Mouse (Mus musculus) cerebellum, adult 2 months (tissue): ENCODE measurements around the gene Cdk17.

Experiments
- CTCF ChIP-seq: fragments of 200-500 bp; IDR thresholded peaks from 2 replicates; pipeline ENCODE4 v1.5.1; 2011; ENCODE audit warnings: low read depth, mild to moderate bottlenecking, control low read depth, low read length, moderate library complexity, borderline replicate concordance; ENCODE audit not compliant: insufficient read depth
- POLR2A ChIP-seq: fragments of 200-500 bp; IDR thresholded peaks from 2 replicates; pipeline ENCODE4 v1.6.1; 2011; ENCODE audit warnings: low read length, control low read depth, borderline replicate concordance; ENCODE audit not compliant: insufficient read depth

- TF ChIP-seq CTCF = no peak
- TF ChIP-seq POLR2A = no peak
Observed at GRCm38 (mm10) chr10:93294547-93295219, 134.0 kb downstream of the Cdk17 start.
